Mouse (Mus musculus) stomach, embryonic 14.5 days (tissue): ENCODE measurements around the gene Apba2. TPM values are rescaled to one million over a fixed set of nuclear protein-coding genes. Genes with fewer than 3 reads are reported as not detected.

Experiments used
- ATAC-seq: fragments of 200-750 bp; cut with Nextera tagmentation; 2 replicates; pipeline ENCODE4 v1.8.0; 2017; ENCODE audit warnings: low read depth, moderate TSS enrichment; ENCODE audit not compliant: insufficient number of reproducible peaks, insufficient read depth, low FRiP score
- H3K27ac ChIP-seq: fragments of 300-500 bp; sonication (generic); 2 replicates; pipeline ENCODE4 v1.5.1; 2014; ENCODE audit warnings: mild to moderate bottlenecking, low read length, moderate library complexity, mixed read lengths
- H3K27me3 ChIP-seq: fragments of 300-500 bp; sonication (generic); 2 replicates; pipeline ENCODE4 v1.6.1; 2014; ENCODE audit warnings: low read length, control low read depth, mixed read lengths; ENCODE audit not compliant: control insufficient read depth, insufficient read depth
- H3K36me3 ChIP-seq: fragments of 300-500 bp; sonication (generic); 2 replicates; pipeline ENCODE4 v1.6.1; 2014; ENCODE audit warnings: mild to moderate bottlenecking, control low read depth, low read length, moderate library complexity, mixed read lengths; ENCODE audit not compliant: control insufficient read depth, insufficient read depth
- H3K4me1 ChIP-seq: fragments of 300-500 bp; sonication (generic); 2 replicates; pipeline ENCODE4 v1.6.1; 2014; ENCODE audit warnings: low read length, control low read depth, mixed read lengths; ENCODE audit not compliant: control insufficient read depth, insufficient read depth
- H3K4me2 ChIP-seq: fragments of 300-500 bp; sonication (generic); replicated peaks from 2 replicates; pipeline ENCODE4 v1.6.1; 2014; ENCODE audit warnings: low read depth, low read length, control low read depth
- H3K4me3 ChIP-seq: fragments of 300-500 bp; sonication (generic); 2 replicates; pipeline ENCODE4 v1.5.1; 2014; ENCODE audit warnings: low read depth, low read length, control low read depth
- H3K9ac ChIP-seq: fragments of 300-500 bp; sonication (generic); replicated peaks from 2 replicates; pipeline ENCODE4 v1.6.1; 2014; ENCODE audit warnings: low read depth, mild to moderate bottlenecking, control low read depth, low read length, moderate library complexity, mixed read lengths
- H3K9me3 ChIP-seq: fragments of 300-500 bp; sonication (generic); 2 replicates; pipeline ENCODE4 v1.6.1; 2016; ENCODE audit warnings: low read depth, low read length, control low read depth; ENCODE audit not compliant: control insufficient read depth
- WGBS: fragments of 180-500 bp; shearing (Covaris S2); extraction: QIAGEN DNeasy Blood & Tissue Kit; methylation state at CpG from one replicate; pipeline ENCODE4 v1.1.7; 2014; 5-methylcytosine and 5-hydroxymethylcytosine counted together
- polyA plus RNA-seq: library from polyadenylated mRNA; unstranded; fragments of >200 nt; fragmentation: Nextera tagmentation; extraction: Ambion mirVana; gene quantifications from 2 replicates; pipeline ENCODE4 v1.2.1, GENCODE M21; 2014

The Apba2 gene
- polyA plus RNA-seq, 1 experiment from 2014 or later: 7.6 TPM

- no peak for ATAC-seq
- H3K4me1 ChIP-seq: no peaks in the 10 kb centered on the region
- H3K36me3 ChIP-seq: no peaks in the 10 kb centered on the region
- WGBS: 86% methylated on average over 3 of the region's 3 CpGs
- H3K27me3 ChIP-seq: no peaks in the 10 kb centered on the region
- H3K9ac ChIP-seq: no peak overlapping the region
- no peak overlapping the region for H3K27ac ChIP-seq
- H3K4me2 ChIP-seq: no peak overlapping the region
- H3K4me3 ChIP-seq: no peak overlapping the region
- no peaks in the 10 kb centered on the region for H3K9me3 ChIP-seq
Observed at GRCm38 (mm10) chr7:64586571-64586970, 85.1 kb downstream of the Apba2 start.

GRCm38 (mm10) chr7:64588636-64589389 lies 87.3 kb downstream of the Apba2 start:
- H3K4me3 ChIP-seq: no peak overlapping the region
- no peak overlapping the region for H3K27ac ChIP-seq
- no peak for ATAC-seq
- H3K9ac ChIP-seq: no peak overlapping the region
- no peaks in the 10 kb centered on the region for H3K4me1 ChIP-seq
- no peak overlapping the region for H3K4me2 ChIP-seq
- no peaks in the 10 kb centered on the region for H3K36me3 ChIP-seq
- no peaks in the 10 kb centered on the region for H3K9me3 ChIP-seq
- WGBS: 79% methylated on average over 11 of the region's 11 CpGs
- no peaks in the 10 kb centered on the region for H3K27me3 ChIP-seq

- H3K27me3 ChIP-seq: no peaks in the 10 kb centered on the region
- H3K9me3 ChIP-seq: no peaks in the 10 kb centered on the region
- H3K4me2 ChIP-seq: no peak overlapping the region
- H3K9ac ChIP-seq: no peak overlapping the region
- H3K4me3 ChIP-seq: no peak overlapping the region
- H3K4me1 ChIP-seq: no peaks in the 10 kb centered on the region
- no peaks in the 10 kb centered on the region for H3K36me3 ChIP-seq
- no peak overlapping the region for H3K27ac ChIP-seq
- ATAC-seq: no peak
- WGBS: 64% methylated on average over 6 of the region's 6 CpGs
Observed at GRCm38 (mm10) chr7:64595256-64595655, 93.8 kb downstream of the Apba2 start.

- no peak for ATAC-seq
- H3K4me3 ChIP-seq: no peak overlapping the region
- H3K9me3 ChIP-seq: no peaks in the 10 kb centered on the region
- no peaks in the 10 kb centered on the region for H3K27me3 ChIP-seq
- H3K27ac ChIP-seq: no peak overlapping the region
- no peaks in the 10 kb centered on the region for H3K36me3 ChIP-seq
- H3K9ac ChIP-seq: no peak overlapping the region
- 70% methylated on average over 9 of the region's 9 CpGs for WGBS
- no peaks in the 10 kb centered on the region for H3K4me1 ChIP-seq
- no peak overlapping the region for H3K4me2 ChIP-seq
Observed at GRCm38 (mm10) chr7:64596652-64597051, 95.1 kb downstream of the Apba2 start.

- no peak overlapping the region for H3K4me3 ChIP-seq
- H3K9ac ChIP-seq: no peak overlapping the region
- no peak overlapping the region for H3K4me2 ChIP-seq
- no peaks in the 10 kb centered on the region for H3K36me3 ChIP-seq
- no peak for ATAC-seq
- no peaks in the 10 kb centered on the region for H3K9me3 ChIP-seq
- WGBS: 77% methylated on average over 3 of the region's 3 CpGs
- no peak overlapping the region for H3K27ac ChIP-seq
- no peaks in the 10 kb centered on the region for H3K4me1 ChIP-seq
- no peaks in the 10 kb centered on the region for H3K27me3 ChIP-seq
Observed at GRCm38 (mm10) chr7:64609866-64610265, 108.4 kb downstream of the Apba2 start.

- Histone ChIP-seq H3K9ac (no peak overlapping the region), H3K4me1 (no peaks in the 10 kb centered on the region), H3K4me2 (no peak overlapping the region), H3K27ac (no peak overlapping the region), H3K9me3 (no peaks in the 10 kb centered on the region), H3K27me3 (no peaks in the 10 kb centered on the region), H3K4me3 (no peak overlapping the region), H3K36me3 (no peaks in the 10 kb centered on the region)
- WGBS: 64% methylated on average over 4 of the region's 4 CpGs
- no peak for ATAC-seq
Observed at GRCm38 (mm10) chr7:64610875-64611274, 109.4 kb downstream of the Apba2 start.

GRCm38 (mm10) chr7:64619261-64619660 lies 117.8 kb downstream of the Apba2 start:
- H3K27ac ChIP-seq: no peak overlapping the region
- H3K9ac ChIP-seq: no peak overlapping the region
- H3K4me1 ChIP-seq: no peaks in the 10 kb centered on the region
- WGBS: 87% methylated on average over 4 of the region's 4 CpGs
- no peak overlapping the region for H3K4me2 ChIP-seq
- ATAC-seq: no peak
- no peaks in the 10 kb centered on the region for H3K9me3 ChIP-seq
- no peaks in the 10 kb centered on the region for H3K27me3 ChIP-seq
- no peaks in the 10 kb centered on the region for H3K36me3 ChIP-seq
- H3K4me3 ChIP-seq: no peak overlapping the region

- H3K9me3 ChIP-seq: no peaks in the 10 kb centered on the region
- no peak overlapping the region for H3K4me2 ChIP-seq
- H3K4me1 ChIP-seq: no peaks in the 10 kb centered on the region
- H3K4me3 ChIP-seq: no peak overlapping the region
- no peaks in the 10 kb centered on the region for H3K36me3 ChIP-seq
- H3K9ac ChIP-seq: no peak overlapping the region
- WGBS: 41% methylated on average over 8 of the region's 8 CpGs
- H3K27me3 ChIP-seq: no peaks in the 10 kb centered on the region
- ATAC-seq: no peak
- H3K27ac ChIP-seq: no peak overlapping the region
Observed at GRCm38 (mm10) chr7:64626494-64626893, 125.0 kb downstream of the Apba2 start.
